Mouse (Mus musculus) myocyte (in vitro differentiated cells): ENCODE results near the gene Igf2bp3.

Experiments
- E2F4 ChIP-seq: IDR thresholded peaks from one replicate; pipeline ENCODE4 v1.6.1; 2011; ENCODE audit warnings: mild to moderate bottlenecking, control low read depth, moderate library complexity; ENCODE audit not compliant: insufficient read depth
- MAX ChIP-seq: IDR thresholded peaks from one replicate; pipeline ENCODE4 v1.6.1; 2011; ENCODE audit warnings: low read depth, mild to moderate bottlenecking, control low read depth
- POLR2A ChIP-seq: IDR thresholded peaks from one replicate; pipeline ENCODE4 v1.6.1; 2011; ENCODE audit warnings: low read depth, mild to moderate bottlenecking, control low read depth, moderate library complexity; ENCODE audit not compliant: insufficient read length
- POLR2AphosphoS2 ChIP-seq: IDR thresholded peaks from one replicate; pipeline ENCODE4 v1.6.1; 2011; ENCODE audit warnings: low read depth, control low read depth; ENCODE audit not compliant: insufficient read length
- TCF12 ChIP-seq: IDR thresholded peaks from one replicate; pipeline ENCODE4 v1.6.1; 2011; ENCODE audit warnings: mild to moderate bottlenecking, control low read depth; ENCODE audit not compliant: poor library complexity, insufficient read depth, severe bottlenecking
- USF1 ChIP-seq: IDR thresholded peaks from one replicate; pipeline ENCODE4 v1.6.1; 2011; ENCODE audit warnings: low read depth, mild to moderate bottlenecking, control low read depth, moderate library complexity

DNA sequence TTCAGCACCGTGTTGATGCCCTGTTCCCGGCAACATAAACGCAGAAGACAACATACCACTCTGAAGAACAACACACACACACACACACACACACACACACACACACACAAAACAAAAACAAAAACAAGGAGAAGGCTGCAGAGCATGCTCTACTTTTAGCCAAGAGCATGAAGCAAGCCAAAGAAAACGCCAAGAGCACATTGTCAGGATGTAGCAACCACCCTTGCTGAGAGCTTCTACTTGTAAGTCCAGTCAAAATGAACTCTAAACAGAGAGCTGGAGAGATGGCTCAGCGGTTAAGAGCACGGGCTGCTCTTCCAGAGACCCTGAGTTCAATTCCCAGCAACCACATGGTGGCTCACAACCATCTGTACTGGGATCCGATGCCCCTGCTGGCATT is 41.5 kb downstream of the Igf2bp3 start:
- TF ChIP-seq POLR2A = no peak
- TF ChIP-seq MAX = no peak
- TF ChIP-seq USF1 = no peak
- TF ChIP-seq E2F4 = no peak
- TF ChIP-seq POLR2AphosphoS2 = no peak
- TF ChIP-seq TCF12 = no peak
